Mouse (Mus musculus) brain, embryonic 14.5 days (tissue): ENCODE measurements at regions not wholly inside any gene's neighbourhood (a gene's known extent, or its start where the extent isn't known, plus 50 kb on each side); places are given as distances from the start of the nearest gene placed in this dataset.

Experiments
- CTCF ChIP-seq: fragments of 200-500 bp; IDR thresholded peaks from 2 replicates; pipeline ENCODE4 v1.5.1; 2012; ENCODE audit warnings: inconsistent platforms, mild to moderate bottlenecking, moderate library complexity, borderline replicate concordance; ENCODE audit not compliant: insufficient read depth, insufficient read length; ENCODE audit errors: extremely low read depth
- POLR2A ChIP-seq: fragments of 200-500 bp; IDR thresholded peaks from 2 replicates; pipeline ENCODE4 v1.6.1; 2012; ENCODE audit warnings: mild to moderate bottlenecking, inconsistent platforms, borderline replicate concordance; ENCODE audit not compliant: poor library complexity, insufficient read depth, insufficient read length, severe bottlenecking; ENCODE audit errors: extremely low read depth

GRCm38 (mm10) chr9:14081138-14081537, 193.7 kb upstream of the Sesn3 start:
- TF ChIP-seq CTCF (no peak), POLR2A (no peak)
